Mouse (Mus musculus): ENCODE results near the gene Gm49392. TPM values are rescaled to one million over a fixed set of nuclear protein-coding genes. Genes with fewer than 3 reads are reported as not detected.

The Gm49392 gene
- polyA plus RNA-seq (2017; shearing (Covaris generic)) = under 1 TPM; 0.29 to 0.81 TPM

DNA sequence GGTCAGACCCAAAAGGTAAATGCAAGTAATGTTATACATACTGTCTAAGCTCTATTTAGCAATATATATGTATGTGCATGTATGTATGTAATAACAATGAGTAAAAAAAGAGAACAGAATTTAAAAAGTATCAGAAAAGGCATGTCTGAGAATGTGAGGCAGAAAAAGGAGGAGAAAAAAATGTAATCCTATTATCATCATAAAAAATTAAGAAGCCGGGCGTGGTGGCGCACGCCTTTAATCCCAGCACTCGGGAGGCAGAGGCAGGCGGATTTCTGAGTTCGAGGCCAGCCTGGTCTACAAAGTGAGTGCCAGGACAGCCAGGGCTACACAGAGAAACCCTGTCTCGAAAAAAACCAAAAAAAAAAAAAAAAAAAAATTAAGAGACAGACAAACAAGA is at the start of gene Gm49392:
TSS of gene Gm49392 (minus strand) at position 101 of the 400 bp plus-strand sequence.

DNA sequence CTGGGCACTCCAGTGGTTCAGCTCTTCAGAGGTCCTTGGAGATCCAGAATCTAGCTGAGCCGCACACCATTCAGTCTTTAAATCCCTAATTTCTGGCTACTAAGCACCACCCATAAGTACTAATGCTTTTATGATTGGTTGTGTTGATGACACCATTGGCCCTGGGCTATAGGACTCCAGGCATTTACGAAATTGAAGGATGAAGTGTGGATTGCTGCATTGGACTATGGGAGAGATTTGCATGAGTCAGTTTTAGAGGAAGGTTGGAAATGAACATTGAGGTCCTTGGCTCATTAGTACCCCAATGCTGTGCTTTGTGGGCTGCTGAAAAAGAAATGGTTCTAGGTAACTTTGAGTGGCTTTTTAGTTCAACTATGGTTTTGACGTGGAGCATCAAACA is 45.2 kb upstream of the Gm49392 start, which contains the start of gene Tpbpa:
TSS of gene Tpbpa (minus strand) at position 101 of the 400 bp plus-strand sequence.

DNA sequence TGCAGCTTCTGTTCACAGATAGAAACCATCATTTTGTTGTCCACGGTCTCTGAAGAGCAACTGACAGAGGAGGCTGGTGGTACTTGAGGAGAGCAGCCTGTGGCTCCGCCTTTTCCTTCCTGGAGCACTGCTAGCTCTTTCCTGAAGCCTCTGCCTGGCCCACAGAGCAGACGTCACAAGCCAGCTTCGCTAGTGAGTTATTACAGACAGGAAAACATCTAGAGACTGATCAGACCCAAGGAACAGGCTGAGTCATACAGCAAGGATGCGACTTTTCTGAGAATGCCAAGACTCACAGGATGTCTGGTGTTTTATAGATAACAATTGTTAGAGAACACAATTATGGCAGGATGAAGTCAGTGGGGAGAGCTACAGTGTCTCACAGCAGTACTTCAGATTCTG is 39.8 kb upstream of the Gm49392 start, which contains the start of the genes Gm49391 and Ctla2a:
TSS of gene Gm49391 (minus strand) at position 72 of the 402 bp plus-strand sequence.
TSS of gene Ctla2a (minus strand) at position 126 of the 402 bp plus-strand sequence.

DNA sequence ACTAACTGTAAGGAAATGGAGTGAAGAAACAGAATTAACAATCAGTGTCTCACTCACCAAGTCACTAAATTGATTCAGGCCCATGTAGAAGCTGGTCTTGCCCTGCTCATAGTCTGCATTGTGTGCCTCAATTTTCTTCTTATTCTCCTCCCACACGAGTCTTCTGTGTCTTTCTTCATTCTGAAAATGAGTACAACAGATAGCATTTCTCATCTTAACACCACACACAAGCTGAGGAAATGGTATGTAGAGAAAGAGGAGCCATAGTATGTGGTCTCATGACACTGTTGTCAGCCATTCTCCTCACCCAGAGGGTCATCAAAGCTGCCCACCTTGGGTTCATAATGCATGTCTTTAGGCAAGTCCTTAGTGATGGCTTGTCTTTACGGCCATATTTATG is 38.8 kb upstream of the Gm49392 start, which contains the start of gene Gm49393:
TSS of gene Gm49393 (minus strand) at position 101 of the 400 bp plus-strand sequence.

DNA sequence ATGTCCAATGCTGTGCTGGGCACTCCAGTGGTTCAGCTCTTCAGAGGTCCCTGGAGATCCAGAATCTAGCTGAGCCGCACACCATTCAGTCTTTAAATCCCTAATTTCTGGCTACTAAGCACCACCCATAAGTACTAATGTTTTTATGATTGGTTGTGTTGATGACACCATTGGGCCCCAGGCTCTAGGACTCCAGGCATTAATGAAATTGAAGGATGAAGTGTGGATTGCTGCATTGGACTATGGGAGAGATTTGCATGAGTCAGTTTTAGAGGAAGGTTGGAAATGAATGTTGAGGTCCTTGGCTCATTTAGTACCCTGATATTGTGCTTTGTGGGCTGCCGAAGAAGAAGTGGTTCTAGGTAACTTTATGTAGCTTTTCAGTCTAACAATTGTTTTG is 8.1 kb upstream of the Gm49392 start, which contains the start of gene Tpbpb:
TSS of gene Tpbpb (minus strand) at position 101 of the 400 bp plus-strand sequence.

DNA sequence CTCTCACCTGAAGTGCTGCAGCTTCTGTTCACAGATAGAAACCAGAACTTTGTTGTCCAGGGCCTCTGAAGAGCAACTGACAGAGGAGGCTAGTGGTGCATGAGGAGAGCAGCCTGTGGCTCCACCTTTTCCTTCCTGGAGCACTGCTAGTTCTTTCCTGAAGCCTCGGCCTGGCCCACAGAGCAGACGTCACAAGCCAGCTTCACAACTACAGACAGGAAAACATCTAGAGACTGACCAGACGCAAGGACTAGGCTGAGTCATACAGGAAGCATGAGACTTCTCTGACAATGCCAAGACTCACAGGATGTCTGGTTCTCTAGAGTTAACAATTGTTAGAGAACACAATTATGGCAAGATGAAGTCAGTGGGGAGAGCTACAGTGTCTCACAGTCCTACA is 634 bp upstream of the Gm49392 start, which contains the start of gene Ctla2b:
TSS of gene Ctla2b (minus strand) at position 120 of the 400 bp plus-strand sequence.

DNA sequence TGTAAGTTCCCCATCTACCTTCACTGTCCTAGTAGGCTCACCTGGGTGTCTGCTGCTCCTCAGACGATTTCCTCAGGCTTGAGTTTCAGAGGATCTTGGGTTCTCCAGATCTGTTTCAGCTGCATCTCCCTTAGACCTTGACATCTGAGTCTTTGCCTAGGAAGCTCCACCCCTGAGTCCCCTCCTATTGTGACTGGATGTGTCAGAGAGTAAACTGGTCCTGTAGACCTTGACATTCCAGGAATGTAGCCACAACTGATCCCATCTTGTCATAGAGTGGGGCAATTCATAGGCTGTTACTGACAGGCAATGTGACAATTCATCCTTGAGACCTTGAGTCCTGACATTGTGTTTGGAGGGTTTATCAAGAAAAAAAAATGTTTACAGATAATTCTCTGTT is 32.4 kb downstream of the Gm49392 start, which contains the start of gene 4930486L24Rik:
TSS of gene 4930486L24Rik (minus strand) at position 195 of the 400 bp plus-strand sequence.

DNA sequence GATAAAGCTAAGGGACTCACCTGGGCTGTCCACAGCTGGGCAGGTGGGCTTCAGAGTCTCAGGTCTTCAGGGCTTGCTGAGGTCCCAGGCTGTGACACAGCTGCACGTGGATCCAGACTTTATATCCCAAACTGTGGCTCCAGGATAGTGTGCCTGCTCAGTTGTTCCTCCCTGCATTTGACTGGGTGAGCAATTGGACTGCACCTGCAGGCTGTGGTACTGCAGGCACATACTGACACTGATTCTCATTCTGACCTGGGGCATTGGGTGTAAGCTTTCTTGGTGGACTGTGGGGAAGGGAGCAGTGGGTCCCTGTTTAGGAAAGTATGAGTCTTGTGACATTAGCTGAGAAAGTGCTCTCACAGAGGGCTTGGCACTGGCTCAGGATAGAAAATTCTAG is 93.9 kb downstream of the Gm49392 start, which contains the start of gene Ctsll3:
TSS of gene Ctsll3 (minus strand) at position 101 of the 400 bp plus-strand sequence.

Other genes starting within 250 kb of the Gm49392 start
- gene BC051665, start 110.5 kb downstream of the Gm49392 start, polyA plus RNA-seq (2017; shearing (Covaris generic)) = under 1 TPM in 1 of 2 experiments, not detected in 1; 0.62 TPM
- not detected for gene Ctsll3, start 94.0 kb downstream of the Gm49392 start, polyA plus RNA-seq (2017; shearing (Covaris generic))
- gene 4930486L24Rik, start 32.4 kb downstream of the Gm49392 start, polyA plus RNA-seq (2017; shearing (Covaris generic)) = 1 to 10 TPM in 1 of 2 experiments, under 1 TPM in 1; 0.92 to 4.8 TPM
- 1 to 10 TPM; 5.1 to 7.9 TPM for gene Ctla2b, start 553 bp upstream of the Gm49392 start, polyA plus RNA-seq (2017; shearing (Covaris generic))
- not detected for gene Tpbpb, start 8.0 kb upstream of the Gm49392 start, polyA plus RNA-seq (2017; shearing (Covaris generic))
- not detected for gene Gm49393, start 38.7 kb upstream of the Gm49392 start, polyA plus RNA-seq (2017; shearing (Covaris generic))
- not detected for gene Gm49391, start 39.7 kb upstream of the Gm49392 start, polyA plus RNA-seq (2017; shearing (Covaris generic))
- 10 to 100 TPM; 62.2 to 75.2 TPM for gene Ctla2a, start 39.7 kb upstream of the Gm49392 start, polyA plus RNA-seq (2017; shearing (Covaris generic))
- gene Tpbpa, start 45.1 kb upstream of the Gm49392 start, polyA plus RNA-seq (2017; shearing (Covaris generic)) = under 1 TPM in 1 of 2 experiments, not detected in 1; 0.17 TPM
- gene Ctsj, start 109.1 kb upstream of the Gm49392 start, polyA plus RNA-seq (2017; shearing (Covaris generic)) = 1 to 10 TPM in 1 of 2 experiments, under 1 TPM in 1; 0.17 to 1.2 TPM
- under 1 TPM in 1 of 2 experiments, not detected in 1; 0.49 TPM for gene Ctsq, start 143.7 kb upstream of the Gm49392 start, polyA plus RNA-seq (2017; shearing (Covaris generic))

All from inflammation-experienced regulatory T-cells (primary cell).